Mouse (Mus musculus): Measurements from ENCODE around the gene Tcf7. TPM values are rescaled to one million over a fixed set of nuclear protein-coding genes. Genes with fewer than 3 reads are reported as not detected.

The Tcf7 gene
- polyA plus RNA-seq (2015; fragmentation: Nextera tagmentation; extraction: Ambion mirVana), result 14.6 and 16.0 TPM in 2 replicates

GRCm38 (mm10) chr11:52282774-52283595, at the start of gene Tcf7:
TSS of gene Tcf7 (minus strand) at chr11:52283014.
- DNase-seq (ENCODE audit: low spot score) (peak; percentile 89), ATAC-seq (replicated peaks; ENCODE audit: low FRiP score, low read depth) (peak; percentile 80)
- Histone ChIP-seq H3K4me2 (ENCODE audit: low read length) (peak within 1 kb of the TSS; percentile 99), H3K36me3 (ENCODE audit: insufficient read depth, low read length) (no peaks in the 10 kb centered on the region), H3K4me3 (replicated peaks; ENCODE audit: low read depth, low read length) (peak within 1 kb of the TSS; percentile 73), H3K4me1 (replicated peaks; ENCODE audit: insufficient read depth, low read length) (peaks cover 17% of the 10 kb centered on the region), H3K27me3 (ENCODE audit: insufficient read depth, low read length) (no peaks in the 10 kb centered on the region), H3K9ac (ENCODE audit: low read depth, low read length) (peak within 1 kb of the TSS; percentile 84), H3K27ac (peak within 1 kb of the TSS; percentile 62), H3K9me3 (replicated peaks; ENCODE audit: low read length) (no peaks in the 10 kb centered on the region)
- WGBS, result under 1% methylated on average over 86 of the region's 97 CpGs
- no peak for TF ChIP-seq CTCF (IDR thresholded peaks at IDR 0.05; ENCODE audit: low read depth)

GRCm38 (mm10) chr11:52327313-52327712, 44.5 kb upstream of the Tcf7 start:
- 47% methylated on average over 3 of the region's 3 CpGs for WGBS
- no peak overlapping the region for H3K27ac ChIP-seq
- no peak for ATAC-seq (replicated peaks; ENCODE audit: low FRiP score, low read depth)

GRCm38 (mm10) chr11:52324442-52325367, 41.9 kb upstream of the Tcf7 start:
- ATAC-seq (replicated peaks; ENCODE audit: low FRiP score, low read depth) (no peak), DNase-seq (ENCODE audit: low spot score) (no peak)
- TF ChIP-seq CTCF (IDR thresholded peaks at IDR 0.05; ENCODE audit: low read depth), result no peak
- Histone ChIP-seq H3K27me3 (ENCODE audit: insufficient read depth, low read length) (no peaks in the 10 kb centered on the region), H3K27ac (no peak overlapping the region), H3K9ac (ENCODE audit: low read depth, low read length) (no peak overlapping the region), H3K4me1 (replicated peaks; ENCODE audit: insufficient read depth, low read length) (no peaks in the 10 kb centered on the region), H3K4me2 (ENCODE audit: low read length) (no peak overlapping the region), H3K4me3 (replicated peaks; ENCODE audit: low read depth, low read length) (no peak overlapping the region), H3K9me3 (replicated peaks; ENCODE audit: low read length) (no peaks in the 10 kb centered on the region), H3K36me3 (ENCODE audit: insufficient read depth, low read length) (no peaks in the 10 kb centered on the region)
- 55% methylated on average over 23 of the region's 23 CpGs for WGBS

More at GRCm38 (mm10) chr11:52327313-52327712, 44.5 kb upstream of the Tcf7 start:
- Histone ChIP-seq H3K27me3 (ENCODE audit: insufficient read depth, low read length) (no peaks in the 10 kb centered on the region), H3K4me3 (replicated peaks; ENCODE audit: low read depth, low read length) (no peak overlapping the region), H3K36me3 (ENCODE audit: insufficient read depth, low read length) (no peaks in the 10 kb centered on the region), H3K9me3 (replicated peaks; ENCODE audit: low read length) (no peaks in the 10 kb centered on the region), H3K4me2 (ENCODE audit: low read length) (no peak overlapping the region), H3K9ac (ENCODE audit: low read depth, low read length) (no peak overlapping the region), H3K4me1 (replicated peaks; ENCODE audit: insufficient read depth, low read length) (no peaks in the 10 kb centered on the region)
- TF ChIP-seq CTCF (IDR thresholded peaks at IDR 0.05; ENCODE audit: low read depth), result no peak
- no peak for DNase-seq (ENCODE audit: low spot score)

GRCm38 (mm10) chr11:52321540-52321939, 38.7 kb upstream of the Tcf7 start:
- Histone ChIP-seq H3K9ac (ENCODE audit: low read depth, low read length) (no peak overlapping the region), H3K36me3 (ENCODE audit: insufficient read depth, low read length) (no peaks in the 10 kb centered on the region), H3K27me3 (ENCODE audit: insufficient read depth, low read length) (no peaks in the 10 kb centered on the region), H3K9me3 (replicated peaks; ENCODE audit: low read length) (no peaks in the 10 kb centered on the region), H3K4me2 (ENCODE audit: low read length) (no peak overlapping the region), H3K4me3 (replicated peaks; ENCODE audit: low read depth, low read length) (no peak overlapping the region), H3K4me1 (replicated peaks; ENCODE audit: insufficient read depth, low read length) (no peaks in the 10 kb centered on the region), H3K27ac (no peak overlapping the region)
- 61% methylated on average over 3 of the region's 3 CpGs for WGBS
- DNase-seq (ENCODE audit: low spot score) (no peak), ATAC-seq (replicated peaks; ENCODE audit: low FRiP score, low read depth) (no peak)
- no peak for TF ChIP-seq CTCF (IDR thresholded peaks at IDR 0.05; ENCODE audit: low read depth)

- Histone ChIP-seq H3K9ac (ENCODE audit: low read depth, low read length) (no peak overlapping the region), H3K4me3 (replicated peaks; ENCODE audit: low read depth, low read length) (no peak overlapping the region), H3K4me2 (ENCODE audit: low read length) (no peak overlapping the region), H3K27me3 (ENCODE audit: insufficient read depth, low read length) (no peaks in the 10 kb centered on the region), H3K27ac (no peak overlapping the region), H3K4me1 (replicated peaks; ENCODE audit: insufficient read depth, low read length) (no peaks in the 10 kb centered on the region), H3K9me3 (replicated peaks; ENCODE audit: low read length) (no peaks in the 10 kb centered on the region), H3K36me3 (ENCODE audit: insufficient read depth, low read length) (no peaks in the 10 kb centered on the region)
- WGBS, result 87% methylated on average over 4 of the region's 4 CpGs
- no peak for TF ChIP-seq CTCF (IDR thresholded peaks at IDR 0.05; ENCODE audit: low read depth)
- DNase-seq (ENCODE audit: low spot score), result no peak
- ATAC-seq (replicated peaks; ENCODE audit: low FRiP score, low read depth), result no peak
These were observed 37.7 kb upstream of the Tcf7 start for GRCm38 (mm10) chr11:52320529-52320928.

GRCm38 (mm10) chr11:52319664-52320063, 36.9 kb upstream of the Tcf7 start:
- no peak overlapping the region for H3K27ac ChIP-seq
- no peak overlapping the region for H3K9ac ChIP-seq (ENCODE audit: low read depth, low read length)
- H3K4me1 ChIP-seq (replicated peaks; ENCODE audit: insufficient read depth, low read length), result no peaks in the 10 kb centered on the region
- no peak for ATAC-seq (replicated peaks; ENCODE audit: low FRiP score, low read depth)
- WGBS, result 63% methylated on average over 4 of the region's 4 CpGs
- no peaks in the 10 kb centered on the region for H3K36me3 ChIP-seq (ENCODE audit: insufficient read depth, low read length)
- H3K4me2 ChIP-seq (ENCODE audit: low read length), result no peak overlapping the region
- no peaks in the 10 kb centered on the region for H3K27me3 ChIP-seq (ENCODE audit: insufficient read depth, low read length)
- no peak overlapping the region for H3K4me3 ChIP-seq (replicated peaks; ENCODE audit: low read depth, low read length)
- TF ChIP-seq CTCF (IDR thresholded peaks at IDR 0.05; ENCODE audit: low read depth), result no peak
- H3K9me3 ChIP-seq (replicated peaks; ENCODE audit: low read length), result no peaks in the 10 kb centered on the region
- DNase-seq (ENCODE audit: low spot score), result no peak

All from kidney, postnatal 0 days (tissue).